Mouse (Mus musculus) left cerebral cortex, adult 2 months (tissue): ENCODE measurements around the gene Rad51d. TPM values are rescaled to one million over a fixed set of nuclear protein-coding genes. Genes with fewer than 3 reads are reported as not detected.
A peak's percentile ranks its signal among the peaks of the same experiment; 100 is the strongest.

Source experiments
- DNase-seq, 2 experiments: peaks; one replicate each; pipeline ENCODE4 v3.0.0; 2021 to 2022; ENCODE audit warnings: low spot score in 2 of 2, mixed read lengths in 1 of 2; ENCODE audit errors: extremely low spot score in 1 of 2
- H3K27ac ChIP-seq: fragments of 200-600 bp; 2 replicates; pipeline ENCODE4 v1.8.1; 2022
- H3K4me3 ChIP-seq: fragments of 200-600 bp; 2 replicates; pipeline ENCODE4 v1.8.1; 2022
- CTCF ChIP-seq: fragments of 200-600 bp; IDR thresholded peaks from 2 replicates; pipeline ENCODE4 v1.8.1; 2022; ENCODE audit warnings: antibody characterized with exemption, mild to moderate bottlenecking, moderate library complexity
- intact Hi-C: fragments of 180-260 bp; cut with DNase I; formaldehyde crosslinking; loops from one replicate; pipeline ENCODE4 v1.15.1; 2025
- total RNA-seq, 2 experiments: library from RNA; stranded (reverse); gene quantifications; 2 replicates each; pipeline ENCODE4 v1.2.3; 2021

The Rad51d gene
- total RNA-seq, 2 experiments from 2014 or later = 16.9 to 19.8 TPM

DNA sequence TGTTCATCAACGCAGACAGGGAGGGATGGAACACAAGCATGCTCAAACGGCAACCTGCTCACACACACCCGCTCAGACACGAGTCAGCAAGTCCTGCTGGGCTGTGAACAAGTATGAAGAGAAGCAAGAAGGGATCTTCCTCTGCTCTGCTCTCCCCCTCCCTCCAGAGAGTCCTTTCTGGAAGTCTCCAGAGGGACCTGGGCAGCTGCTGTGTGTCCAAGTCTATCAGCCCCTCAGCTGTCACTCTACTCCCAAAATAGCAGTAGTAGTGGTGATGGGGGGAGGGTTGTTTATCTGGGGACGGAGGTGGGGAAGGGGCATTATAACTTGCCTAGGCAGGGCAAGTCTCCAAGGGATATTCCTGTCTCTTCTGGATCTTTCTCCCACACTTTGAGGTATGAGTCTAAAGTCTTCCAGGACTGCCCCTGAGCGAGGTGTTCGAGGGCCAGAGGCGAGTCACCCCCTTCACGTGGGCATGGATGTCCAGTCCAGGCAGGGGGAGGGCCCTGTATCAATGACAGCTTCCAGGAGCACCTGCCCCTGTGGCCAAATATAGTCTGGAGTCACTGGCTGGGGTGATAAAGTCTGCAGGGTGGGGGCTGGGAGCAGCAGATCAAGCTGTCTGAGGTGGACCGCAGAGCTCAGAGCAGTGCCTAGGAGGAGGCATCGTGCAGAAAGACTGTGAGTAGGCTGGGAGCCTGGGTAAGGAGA is 20.4 kb upstream of the Rad51d start:
- no peak for TF ChIP-seq CTCF
- H3K27ac ChIP-seq = no peak overlapping the region
- DNase-seq = no peak
- no peak overlapping the region for H3K4me3 ChIP-seq
- intact Hi-C loops = no loop called here

DNA sequence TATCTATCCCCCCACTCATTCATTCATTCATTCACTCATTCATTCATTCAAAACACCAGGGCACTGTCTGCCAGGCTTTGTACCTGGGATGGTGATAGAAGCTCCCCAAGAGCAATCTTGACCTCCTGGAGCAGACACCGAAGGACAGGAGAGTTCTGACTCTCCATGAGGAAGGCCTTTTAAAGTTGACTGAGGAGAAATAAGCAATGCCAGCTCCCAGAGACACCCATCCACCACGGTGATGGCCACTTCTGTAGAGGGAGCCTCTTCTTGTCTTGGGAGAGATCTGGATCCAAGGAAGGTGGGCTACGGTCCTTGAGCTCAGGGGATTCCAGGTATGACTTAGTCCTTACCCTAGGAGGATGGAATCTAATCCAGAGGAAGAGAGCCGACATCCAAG is 19.8 kb upstream of the Rad51d start, which contains the start of gene Unc45b:
Gene Unc45b, plus strand, starts transcription at position 301 of the 400 bp plus-strand sequence.
- no peak for TF ChIP-seq CTCF
- intact Hi-C loops = no loop called here
- no peak for DNase-seq
- H3K4me3 ChIP-seq = no peak within 1 kb of the TSS
- no peak within 1 kb of the TSS for H3K27ac ChIP-seq

DNA sequence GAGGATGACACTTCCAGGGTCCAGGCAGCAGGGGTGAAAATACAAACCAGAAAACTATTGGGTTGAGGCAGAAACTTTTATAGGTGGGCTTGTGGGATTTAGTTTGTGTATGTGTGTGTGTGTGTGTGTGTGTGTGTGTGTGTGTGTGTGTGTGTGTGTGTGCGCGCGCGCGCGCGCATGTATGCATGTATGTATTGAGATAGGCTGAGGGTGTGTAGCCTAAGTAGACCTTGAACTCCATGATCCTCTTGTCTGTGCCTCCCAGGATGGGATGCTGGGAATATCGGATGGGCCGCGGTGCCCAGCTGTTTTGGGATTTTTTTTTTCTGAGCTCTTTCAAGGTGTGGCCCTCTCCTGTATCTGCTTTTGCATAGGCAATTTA is 18.2 kb upstream of the Rad51d start:
- no peak overlapping the region for H3K27ac ChIP-seq
- H3K4me3 ChIP-seq = peak overlapping the region; percentile 71; the same call in 1 of the 2 replicates
- DNase-seq = no peak
- TF ChIP-seq CTCF = no peak
- intact Hi-C loops = no loop called here

DNA sequence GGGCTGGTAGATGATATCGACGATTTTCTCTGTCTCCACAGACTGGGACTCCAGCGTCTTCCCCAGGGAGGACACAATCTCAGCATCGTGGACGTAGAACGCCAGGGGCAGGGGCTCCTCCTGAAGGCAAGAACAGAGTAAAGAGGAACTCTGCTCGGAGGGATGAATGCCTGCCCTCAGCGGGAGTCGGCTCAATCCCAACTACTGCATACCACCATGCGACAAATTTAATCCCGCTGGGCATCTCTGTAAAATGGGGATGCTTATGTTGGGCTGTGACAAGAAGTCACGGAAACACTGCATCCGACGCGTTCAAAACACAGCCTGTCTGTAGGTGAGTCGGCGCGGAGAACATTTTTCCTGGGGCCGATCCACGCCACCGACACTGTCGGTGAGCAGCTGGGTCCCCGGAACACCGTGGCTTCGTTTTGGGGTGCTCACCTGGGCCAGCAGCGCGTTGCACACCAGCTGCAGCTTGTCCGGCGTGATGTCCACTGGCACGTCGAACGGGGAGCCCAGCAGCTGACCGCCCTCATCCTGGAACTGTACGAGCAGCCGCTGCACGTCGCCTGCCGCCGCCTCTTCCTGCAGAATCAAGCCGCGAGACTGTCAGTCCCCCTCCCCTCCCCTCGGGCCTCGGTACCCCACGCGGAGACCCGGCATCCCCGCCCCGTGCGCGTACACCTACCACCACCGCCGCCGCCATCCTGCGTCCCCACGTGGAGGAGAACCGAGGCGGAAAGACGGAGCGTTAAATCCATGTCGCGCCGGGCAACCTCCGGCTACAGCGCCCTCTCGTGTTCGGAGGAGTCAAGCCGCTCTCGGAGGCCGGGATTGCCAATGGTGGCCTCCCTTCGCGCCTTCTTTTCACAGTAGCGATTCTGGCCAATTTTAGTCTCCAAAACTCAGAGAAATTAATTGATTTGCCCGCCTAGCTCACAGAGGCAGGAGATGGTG is 17.5 kb upstream of the Rad51d start, which contains the start of gene Nle1:
Gene Nle1, minus strand, starts transcription at position 761 of the 957 bp plus-strand sequence.
- Histone ChIP-seq H3K4me3 (peak within 1 kb of the TSS; percentile 71), H3K27ac (peak within 1 kb of the TSS; percentile 16; the same call in 1 of the 2 replicates)
- TF ChIP-seq CTCF = peak; percentile 98
- intact Hi-C loops = no loop called here
- DNase-seq = peak; percentile 92 to 96

DNA sequence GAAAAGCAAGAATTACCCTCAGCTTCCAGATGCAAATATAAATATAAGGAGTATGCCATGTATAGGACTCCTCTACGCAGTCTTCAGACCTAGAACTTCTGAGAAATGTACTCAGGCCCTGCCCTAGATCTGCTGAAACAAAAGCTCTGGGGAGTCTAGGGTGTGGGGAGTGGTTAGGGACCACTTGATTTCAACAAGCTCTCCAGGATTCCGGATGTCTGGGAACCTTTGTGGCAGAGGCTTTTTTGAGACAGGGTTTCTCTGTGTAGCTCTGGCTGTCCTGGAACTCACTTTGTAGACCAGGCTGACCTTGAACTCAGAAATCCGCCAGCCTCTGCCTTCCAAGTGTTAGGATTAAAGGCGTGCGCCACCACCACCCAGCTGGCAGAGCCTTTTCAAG is 15.4 kb upstream of the Rad51d start:
- no peak overlapping the region for H3K4me3 ChIP-seq
- no peak for DNase-seq
- TF ChIP-seq CTCF = no peak
- intact Hi-C loops = no loop called here
- H3K27ac ChIP-seq = no peak overlapping the region

DNA sequence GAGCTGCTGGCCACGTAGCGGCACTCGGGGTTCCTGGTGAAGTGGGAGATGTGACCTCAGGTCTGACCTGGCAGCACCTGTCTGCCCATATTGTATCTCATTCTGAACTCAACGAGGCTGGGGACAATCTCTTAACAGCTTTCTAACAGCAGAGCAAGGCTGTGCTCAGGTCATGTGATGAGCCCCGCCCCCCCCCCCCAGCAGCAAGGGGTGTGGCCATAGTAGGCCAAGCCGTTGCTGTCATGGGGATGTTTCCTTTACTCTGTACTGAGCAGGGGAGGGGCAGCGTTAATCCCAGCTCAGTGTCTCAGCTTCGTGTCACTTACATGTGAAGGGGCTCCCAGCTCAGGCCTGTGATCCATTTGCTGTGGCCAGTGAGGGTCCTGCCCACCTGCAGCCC is 14.5 kb upstream of the Rad51d start:
- DNase-seq = no peak
- Histone ChIP-seq H3K4me3 (no peak overlapping the region), H3K27ac (no peak overlapping the region)
- TF ChIP-seq CTCF = no peak
- intact Hi-C loops = no loop called here

DNA sequence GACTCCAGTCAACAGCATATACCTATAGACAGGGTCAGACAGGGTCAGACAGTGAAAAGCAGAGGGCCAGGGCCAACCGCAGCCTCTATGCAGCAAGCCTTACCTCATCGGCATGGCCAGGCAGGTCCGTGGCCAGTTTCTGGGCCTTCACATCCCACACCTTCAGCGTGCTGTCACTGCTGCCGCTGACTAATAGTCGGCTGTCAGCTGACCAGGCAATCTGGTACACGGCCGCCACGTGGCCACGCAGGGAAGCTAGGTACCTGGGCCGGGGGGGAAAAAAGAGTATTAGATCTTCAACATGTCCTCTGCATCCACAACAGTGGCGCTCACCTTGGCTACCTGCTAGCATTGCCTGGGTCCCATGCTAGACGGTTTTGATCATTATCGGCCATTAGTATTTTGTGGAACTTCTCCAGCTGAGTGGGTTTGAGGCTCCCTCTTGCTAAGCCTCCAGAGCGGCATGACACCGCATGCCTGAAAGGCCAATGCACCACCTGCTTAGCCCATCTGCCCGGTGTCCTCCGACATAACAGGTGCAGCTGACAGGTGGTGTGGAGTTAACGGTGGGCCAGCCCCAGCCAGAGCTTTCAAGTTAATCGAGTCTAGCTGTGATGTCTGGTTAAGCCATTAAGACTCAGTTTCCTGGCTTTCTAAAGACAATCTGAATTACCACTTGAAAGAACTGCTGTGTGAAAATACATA is 11.3 kb upstream of the Rad51d start:
- Histone ChIP-seq H3K4me3 (no peak overlapping the region), H3K27ac (no peak overlapping the region)
- no peak for TF ChIP-seq CTCF
- intact Hi-C loops = no loop called here
- no peak for DNase-seq

DNA sequence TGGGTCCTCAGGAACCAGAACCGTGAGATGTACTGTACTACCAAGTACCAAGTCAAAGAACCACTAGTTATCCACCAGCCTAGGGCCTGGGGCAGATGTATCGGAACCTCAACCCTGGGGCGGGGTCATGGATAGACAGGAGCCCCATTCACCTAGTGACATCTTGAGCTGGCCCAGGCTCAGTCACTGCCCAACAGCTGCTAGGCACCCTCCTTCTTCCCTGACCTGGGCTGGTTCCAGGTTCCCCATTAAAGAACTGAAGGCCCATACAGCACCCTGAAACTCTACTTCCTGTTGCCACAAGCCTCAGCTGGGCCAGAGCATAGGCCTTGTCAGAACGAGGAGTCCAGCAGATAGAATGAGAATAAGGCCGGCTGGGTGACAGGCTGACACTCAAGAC is 9.3 kb upstream of the Rad51d start:
- Histone ChIP-seq H3K4me3 (no peak overlapping the region), H3K27ac (no peak overlapping the region)
- no peak for DNase-seq
- no peak for TF ChIP-seq CTCF
- intact Hi-C loops = loop anchor here (10.0 kb wide), 1 partner anchor 505 kb away; no protein-coding TSS in a partner anchor

DNA sequence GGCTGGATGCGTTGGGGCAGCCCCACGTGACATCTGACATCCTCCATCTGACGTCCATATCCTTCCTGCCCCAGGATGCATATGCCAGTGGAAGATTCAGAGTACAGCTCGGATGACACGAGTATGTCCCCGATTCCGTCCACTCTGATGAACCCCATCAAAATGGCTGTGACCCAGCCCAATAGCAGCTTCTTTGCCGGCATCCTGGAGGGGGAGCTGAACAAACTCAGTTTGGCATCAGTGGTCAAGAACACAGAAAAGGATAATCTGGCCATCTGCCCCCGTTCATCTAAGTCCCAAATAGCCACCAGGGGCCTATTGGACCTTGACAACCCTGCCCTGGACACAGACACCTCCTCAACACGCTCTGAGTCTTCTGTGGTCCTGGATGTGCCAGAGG is 7.1 kb upstream of the Rad51d start:
- no peak for TF ChIP-seq CTCF
- intact Hi-C loops = loop anchor here (10.0 kb wide), 1 partner anchor 503 kb away; no protein-coding TSS in a partner anchor

DNA sequence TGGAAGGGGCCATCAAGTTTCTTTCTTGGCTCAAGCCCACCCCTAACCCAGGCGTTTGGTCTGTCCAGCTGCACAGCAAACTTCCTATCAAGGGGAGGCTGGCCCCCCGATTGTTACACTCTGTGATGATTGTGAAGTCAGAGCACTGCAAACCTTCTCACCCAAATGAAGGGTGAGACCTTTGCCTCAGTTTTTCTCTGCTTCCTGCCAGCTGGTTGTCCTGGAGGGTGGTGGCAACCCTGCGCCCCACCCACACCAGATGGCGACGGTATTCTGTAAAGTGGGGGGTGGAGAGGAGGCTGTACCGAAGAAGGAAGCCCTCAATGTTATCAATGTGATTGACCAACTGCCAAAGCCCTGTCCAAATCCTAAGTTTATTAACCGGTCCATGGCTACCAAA is 1.5 kb upstream of the Rad51d start, which contains the start of gene Fndc8:
Gene Fndc8, plus strand, starts transcription at position 189 of the 400 bp plus-strand sequence.
- DNase-seq = no peak
- no peak within 1 kb of the TSS for H3K27ac ChIP-seq
- intact Hi-C loops = loop anchor here (1.0 to 10.0 kb wide), 6 partner anchors 111 to 657 kb away; partner anchors contain the start of genes Cct6b, Lig3 and Zfp830
- no peak within 1 kb of the TSS for H3K4me3 ChIP-seq
- no peak for TF ChIP-seq CTCF

More for the DNA sequence above, 7.1 kb upstream of the Rad51d start:
- H3K4me3 ChIP-seq = no peak overlapping the region
- DNase-seq = no peak
- no peak overlapping the region for H3K27ac ChIP-seq
